17 mouse cellular contexts compared by ENCODE assay signal in genomic region chr12:9582248-9582995, GRCm38 (mm10). TPM values are rescaled to one million over a fixed set of nuclear protein-coding genes. Genes with fewer than 3 reads are reported as not detected.
DNase-seq lines count a peak whose midpoint lies in the region; ATAC-seq and TF ChIP-seq lines count a peak whose summit lies in the region.
"Had no signal": no experiment of that assay in that cellular context is flagged by ENCODE, and none has a peak within 500 bp of the region (broad histone marks: within the 10 kb centered on the region; RNA-seq: fewer than 3 reads in every experiment).

No protein-coding gene starts in this region.

- H3K27me3 ChIP-seq in heart, embryonic 11.5 days (ENCODE audit: control insufficient read depth, insufficient read depth, low read length) = peaks cover 56% of the 10 kb centered on the region
- H3K27me3 ChIP-seq in heart, adult 2 months (ENCODE audit: control insufficient read depth, insufficient read depth, low read length) = peaks cover 10% of the 10 kb centered on the region
- peaks cover 45% of the 10 kb centered on the region for H3K27me3 ChIP-seq in lung, embryonic 14.5 days (ENCODE audit: insufficient read depth, low read length)
- H3K27me3 ChIP-seq in lung, postnatal 0 days (replicated peaks; ENCODE audit: insufficient read depth, low read length) = peaks cover 34% of the 10 kb centered on the region; the same call in 1 of the 2 replicates
- H3K27me3 ChIP-seq in embryonic facial prominence, embryonic 14.5 days (replicated peaks; ENCODE audit: control insufficient read depth, insufficient read depth, low read length) = peaks cover 60% of the 10 kb centered on the region
- H3K27me3 ChIP-seq: CH12.LX, Patski had no signal

- H3K79me2 ChIP-seq in heart, adult 2 months (replicated peaks; ENCODE audit: control insufficient read depth, insufficient read depth, low read length) = no peaks in the 10 kb centered on the region

- H3K27ac ChIP-seq in heart, embryonic 11.5 days (ENCODE audit: low read depth, low read length) = no peak overlapping the region
- no peak overlapping the region for H3K27ac ChIP-seq in heart, adult 2 months
- H3K27ac ChIP-seq in lung, embryonic 14.5 days (ENCODE audit: low read depth) = no peak overlapping the region
- no peak overlapping the region for H3K27ac ChIP-seq in lung, postnatal 0 days (ENCODE audit: low read length)
- H3K27ac ChIP-seq in embryonic facial prominence, embryonic 14.5 days (replicated peaks; ENCODE audit: low read depth, low read length) = peak overlapping the region; percentile 34
- H3K27ac ChIP-seq: left cerebral cortex, adult 2 months; limb, embryonic 15.5 days had no signal

- no peak overlapping the region for H3K9ac ChIP-seq in heart, embryonic 11.5 days (ENCODE audit: low read depth, low read length)
- no peak overlapping the region for H3K9ac ChIP-seq in heart, adult 2 months (ENCODE audit: low read depth, low read length)
- H3K9ac ChIP-seq in lung, embryonic 14.5 days = no peak overlapping the region
- no peak overlapping the region for H3K9ac ChIP-seq in lung, postnatal 0 days (replicated peaks; ENCODE audit: low read depth)
- no peak overlapping the region for H3K9ac ChIP-seq in embryonic facial prominence, embryonic 14.5 days (ENCODE audit: low read depth, low read length)
- H3K9ac ChIP-seq: limb, embryonic 15.5 days had no signal

- TF ChIP-seq CTCF in heart, adult 2 months (IDR thresholded peaks at IDR 0.05) = no peak
- TF ChIP-seq CTCF in lung, embryonic 14.5 days (IDR thresholded peaks at IDR 0.05; ENCODE audit: low read depth) = 0 out of 2 replicates have a peak, but pooled peaks have one; percentile 15
- no peak for TF ChIP-seq CTCF in lung, postnatal 0 days (IDR thresholded peaks at IDR 0.05)

- 0 out of 2 replicates have a peak overlapping the region, but pooled peaks have one; percentile 12 for H3K4me2 ChIP-seq in heart, embryonic 11.5 days
- H3K4me2 ChIP-seq in lung, embryonic 14.5 days = no peak overlapping the region
- no peak overlapping the region for H3K4me2 ChIP-seq in lung, postnatal 0 days (replicated peaks; ENCODE audit: low read depth, low read length)
- 0 out of 2 replicates have a peak overlapping the region, but pooled peaks have one; percentile 4 for H3K4me2 ChIP-seq in embryonic facial prominence, embryonic 14.5 days (ENCODE audit: low read depth, low read length)
- H3K4me2 ChIP-seq: limb, embryonic 15.5 days had no signal

- no peak for TF ChIP-seq EP300 in heart, adult 2 months (IDR thresholded peaks at IDR 0.05; ENCODE audit: insufficient read depth, low read depth, low read length)
- no peak for TF ChIP-seq EP300 in lung, postnatal 0 days (IDR thresholded peaks at IDR 0.05)

- WGBS in heart, embryonic 11.5 days (ENCODE audit: insufficient replicate concordance) = 14% methylated on average over 14 of the region's 14 CpGs
- whole genome bisulfite sequencing in heart, adult 2 months = 33% methylated on average over 14 of the region's 14 CpGs
- 58% methylated on average over 14 of the region's 14 CpGs for WGBS in lung, embryonic 14.5 days
- WGBS in lung, postnatal 0 days = 60% methylated on average over 14 of the region's 14 CpGs
- WGBS in embryonic facial prominence, embryonic 14.5 days = 15% methylated on average over 14 of the region's 14 CpGs

- ATAC-seq in heart, embryonic 11.5 days (replicated peaks; ENCODE audit: insufficient number of reproducible peaks, low FRiP score, low TSS enrichment) = no peak
- ATAC-seq in lung, embryonic 14.5 days (ENCODE audit: insufficient read depth) = no peak
- ATAC-seq in lung, postnatal 0 days = no peak
- ATAC-seq in embryonic facial prominence, embryonic 14.5 days (ENCODE audit: low read depth) = no peak
- ATAC-seq: Patski had no signal

- H3K4me3 ChIP-seq in heart, embryonic 11.5 days (ENCODE audit: low read depth, low read length) = no peak overlapping the region
- H3K4me3 ChIP-seq in heart, adult 2 months = no peak overlapping the region
- H3K4me3 ChIP-seq in lung, embryonic 14.5 days (ENCODE audit: low read depth, low read length) = no peak overlapping the region
- no peak overlapping the region for H3K4me3 ChIP-seq in lung, postnatal 0 days (ENCODE audit: low read depth, low read length)
- H3K4me3 ChIP-seq in embryonic facial prominence, embryonic 14.5 days (ENCODE audit: low read depth, low read length) = no peak overlapping the region
- H3K4me3 ChIP-seq: left cerebral cortex, adult 2 months; limb, embryonic 15.5 days had no signal

- intact Hi-C loops in heart, adult 2 months (cut with DNase I) = no loop called here

- no peaks in the 10 kb centered on the region for H3K9me3 ChIP-seq in heart, embryonic 11.5 days (replicated peaks; ENCODE audit: control insufficient read depth, low read length)
- no peaks in the 10 kb centered on the region for H3K9me3 ChIP-seq in lung, embryonic 14.5 days (ENCODE audit: low read depth, low read length)
- H3K9me3 ChIP-seq in lung, postnatal 0 days (ENCODE audit: low read length) = no peaks in the 10 kb centered on the region
- H3K9me3 ChIP-seq in embryonic facial prominence, embryonic 14.5 days (ENCODE audit: control insufficient read depth, low read length) = no peaks in the 10 kb centered on the region
- H3K9me3 ChIP-seq: limb, embryonic 15.5 days had no signal

- peaks cover 4% of the 10 kb centered on the region; the same call in 1 of the 2 replicates for H3K4me1 ChIP-seq in heart, embryonic 11.5 days (ENCODE audit: control insufficient read depth, insufficient read depth, low read length)
- no peaks in the 10 kb centered on the region for H3K4me1 ChIP-seq in heart, adult 2 months (ENCODE audit: control insufficient read depth, insufficient read depth, low read length)
- H3K4me1 ChIP-seq in lung, embryonic 14.5 days (ENCODE audit: insufficient read depth) = peaks cover 23% of the 10 kb centered on the region
- H3K4me1 ChIP-seq in lung, postnatal 0 days (ENCODE audit: insufficient read depth, low read depth, low read length) = 0 out of 2 replicates have a peak, but pooled peaks cover 9% of the 10 kb centered on the region
- H3K4me1 ChIP-seq in embryonic facial prominence, embryonic 14.5 days (ENCODE audit: control insufficient read depth, insufficient read depth, low read length) = peaks cover 17% of the 10 kb centered on the region

- TF ChIP-seq POLR2A in heart, adult 2 months (IDR thresholded peaks at IDR 0.05; ENCODE audit: insufficient read depth, low read depth, low read length) = no peak

- H3K36me3 ChIP-seq in heart, embryonic 11.5 days (ENCODE audit: control insufficient read depth, insufficient read depth, low read length) = no peaks in the 10 kb centered on the region
- no peaks in the 10 kb centered on the region for H3K36me3 ChIP-seq in heart, adult 2 months (ENCODE audit: control insufficient read depth, insufficient read depth, low read length)
- peaks cover 25% of the 10 kb centered on the region for H3K36me3 ChIP-seq in lung, embryonic 14.5 days (ENCODE audit: insufficient read depth)
- H3K36me3 ChIP-seq in lung, postnatal 0 days (ENCODE audit: insufficient read depth, low read length) = no peaks in the 10 kb centered on the region
- peaks cover 4% of the 10 kb centered on the region; the same call in 1 of the 2 replicates for H3K36me3 ChIP-seq in embryonic facial prominence, embryonic 14.5 days (ENCODE audit: control insufficient read depth, insufficient read depth, low read length)
- H3K36me3 ChIP-seq: limb, embryonic 15.5 days had no signal

- no peak for DNase-seq in heart, adult 2 months
- peak; percentile 33 for DNase-seq in lung, embryonic 14.5 days
- DNase-seq in lung, postnatal 0 days (ENCODE audit: low spot score) = no peak
- DNase-seq in ZHBTc4 (ENCODE audit: low read depth, low spot score) = peak; percentile 25
- DNase-seq in embryonic facial prominence, embryonic 14.5 days (ENCODE audit: low spot score) = no peak
- DNase-seq in adrenal gland, adult (ENCODE audit: inconsistent age in 2 of 2, low spot score in 1 of 2) = no peak
- DNase-seq: cerebellum, adult 8-10 months; heart, postnatal 4 days; kidney, adult 9 months; lung, adult 18-20 months; right cerebral cortex, postnatal 4 days; thymus, postnatal 25 days had no signal

RNA-seq across cellular contexts. Expression of gene Osr1, which starts 12.5 kb away (rescaled TPM):
- polyA plus RNA-seq in heart, embryonic 11.5 days (2014; fragmentation: Nextera tagmentation; extraction: Ambion mirVana) = 13.5 and 16.1 TPM in 2 replicates
- total RNA-seq in heart, adult 2 months (2021) = 1 to 10 TPM; 3.7 to 4.0 TPM
- polyA plus RNA-seq in heart, adult 2 months (2012; rRNA removed) = 6.4 and 15.2 TPM in 2 replicates
- polyA plus RNA-seq in lung, embryonic 14.5 days (2014; fragmentation: Nextera tagmentation; extraction: Ambion mirVana) = 23.3 and 28.5 TPM in 2 replicates
- 8.2 and 10.8 TPM in 2 replicates for polyA plus RNA-seq in lung, postnatal 0 days (2015; fragmentation: Nextera tagmentation; extraction: Ambion mirVana)
- polyA plus RNA-seq in embryonic facial prominence, embryonic 14.5 days (2014; fragmentation: Nextera tagmentation; extraction: Ambion mirVana) = 66.1 and 88.3 TPM in 2 replicates
- total RNA-seq: CH12.LX had no signal

Comparison
In these comparisons a context has a peak if more than half of its experiments do, and no peak if none do; other contexts are left out.
1. DNase-seq: peak in lung, embryonic 14.5 days (single experiment) and ZHBTc4 (single experiment); none in heart, adult 2 months (0 of 2), lung, postnatal 0 days (single experiment), embryonic facial prominence, embryonic 14.5 days (single experiment) and adrenal gland, adult (0 of 2).
2. H3K4me2 ChIP-seq: peak in heart, embryonic 11.5 days (single experiment) and embryonic facial prominence, embryonic 14.5 days (single experiment); none in lung, embryonic 14.5 days (single experiment) and lung, postnatal 0 days (single experiment).